Mouse (Mus musculus) embryo, embryonic 11.5 days (tissue): Measurements from ENCODE around the gene Cacng3.

Source experiments
- DNase-seq: peaks from one replicate; pipeline ENCODE4 v3.0.0-alpha.2; 2012; ENCODE audit warnings: low read depth, low spot score

Cacng3 gene

DNA sequence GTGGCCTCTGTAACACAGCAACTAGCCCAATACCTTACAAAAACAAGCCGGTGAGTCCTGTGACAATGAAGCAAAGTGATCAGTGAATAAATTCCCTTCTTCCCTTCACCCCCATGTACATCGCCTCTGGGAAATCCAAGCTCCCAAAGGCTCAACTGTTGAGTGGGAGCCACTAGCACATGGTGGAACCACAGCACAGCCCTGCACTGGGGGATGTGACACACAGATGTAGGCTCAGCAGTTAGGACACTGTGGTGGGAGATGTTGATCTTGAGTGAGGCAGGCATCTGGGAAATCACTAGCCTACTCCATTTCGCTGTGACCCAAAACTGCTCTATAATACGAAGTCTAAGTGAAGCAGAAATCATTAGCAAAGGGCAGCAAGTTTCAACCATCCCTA is 48.2 kb downstream of the Cacng3 start:
- no peak for DNase-seq

DNA sequence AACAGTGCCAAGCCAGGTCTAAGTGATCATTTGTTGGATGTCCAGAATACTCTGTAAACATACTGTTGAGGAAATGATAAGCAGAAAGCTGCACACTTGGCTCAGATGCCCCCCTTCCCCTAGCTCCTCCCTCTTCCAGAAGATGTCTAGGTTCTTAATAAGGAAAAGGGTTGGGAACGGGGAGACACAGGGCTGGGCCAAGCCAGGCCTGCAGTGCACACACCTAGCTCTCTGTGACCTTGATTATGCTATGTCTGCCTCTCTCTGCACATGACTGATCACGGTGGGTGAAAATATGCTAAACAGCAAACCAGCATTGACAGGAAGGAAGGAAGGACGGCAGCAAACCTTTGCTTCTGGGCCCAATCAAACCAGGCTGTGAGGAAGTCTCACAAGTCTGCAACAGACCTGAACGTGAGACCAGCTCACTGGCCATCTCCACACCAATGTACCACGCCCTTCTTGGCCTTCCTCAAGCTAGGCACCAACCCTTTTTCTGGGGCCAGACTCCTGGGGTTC is 53.1 kb downstream of the Cacng3 start:
- DNase-seq = no peak

- DNase-seq = no peak
Observed at GRCm38 (mm10) chr7:122726376-122726775, 56.1 kb downstream of the Cacng3 start.

DNA sequence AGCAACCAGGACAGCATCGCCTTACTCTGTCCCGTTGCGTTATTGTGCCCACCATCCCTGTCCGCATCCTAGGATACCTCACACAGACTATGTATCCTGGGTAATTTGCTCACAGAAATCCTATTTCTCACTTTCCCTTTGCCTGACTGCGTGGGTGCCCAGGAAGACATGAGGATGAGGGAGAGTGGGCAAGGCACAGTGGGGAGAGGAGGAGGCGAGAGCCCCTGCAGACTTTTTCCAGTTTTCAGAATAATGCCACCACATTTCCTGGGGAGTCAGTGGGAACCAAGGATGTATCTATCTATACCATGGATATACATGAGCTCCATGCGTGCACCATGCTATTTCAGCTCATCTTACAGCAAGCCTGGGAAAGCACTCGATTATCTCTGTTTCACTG is 57.9 kb downstream of the Cacng3 start:
- no peak for DNase-seq

- no peak for DNase-seq
Observed at GRCm38 (mm10) chr7:122728846-122729245, 58.6 kb downstream of the Cacng3 start.

DNA sequence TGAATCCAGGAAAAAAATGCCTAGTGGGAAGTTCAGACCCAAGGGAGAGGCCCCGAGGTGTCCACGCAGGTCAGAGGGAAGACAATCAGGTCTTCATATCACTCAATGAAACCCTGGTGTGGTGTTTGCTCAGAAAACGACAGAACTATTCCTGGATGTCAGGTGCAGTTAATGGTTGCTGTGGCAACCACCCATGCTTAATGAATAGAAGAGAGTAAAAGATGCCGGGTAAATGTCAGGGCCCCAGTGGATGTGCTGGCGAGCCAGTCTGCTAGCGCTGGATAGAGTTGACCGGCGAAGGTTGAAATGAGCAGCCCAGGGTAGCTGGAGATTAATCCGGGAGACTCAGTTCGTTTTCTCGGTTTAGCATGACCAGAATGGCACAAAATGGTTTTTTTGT is 65.0 kb downstream of the Cacng3 start:
- DNase-seq = no peak

DNA sequence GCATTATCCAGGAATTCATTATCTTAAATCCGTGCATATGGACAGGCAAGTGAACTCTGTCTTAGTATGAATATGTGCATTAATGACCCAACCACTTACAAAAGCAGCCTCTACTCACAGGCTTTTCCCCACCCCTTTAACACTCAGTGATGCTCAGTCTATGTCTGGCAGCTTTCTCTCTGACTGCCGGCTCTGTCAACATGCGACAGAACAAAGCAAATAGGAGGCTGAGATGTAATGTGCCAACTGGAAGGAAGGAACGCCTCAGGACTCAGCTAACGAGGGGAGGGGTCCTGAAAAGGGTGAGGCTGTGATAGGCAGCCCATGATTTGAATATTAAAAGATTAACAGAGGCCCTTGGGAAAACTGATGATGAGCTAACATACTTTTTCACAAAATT is 68.2 kb downstream of the Cacng3 start:
- DNase-seq = no peak

DNA sequence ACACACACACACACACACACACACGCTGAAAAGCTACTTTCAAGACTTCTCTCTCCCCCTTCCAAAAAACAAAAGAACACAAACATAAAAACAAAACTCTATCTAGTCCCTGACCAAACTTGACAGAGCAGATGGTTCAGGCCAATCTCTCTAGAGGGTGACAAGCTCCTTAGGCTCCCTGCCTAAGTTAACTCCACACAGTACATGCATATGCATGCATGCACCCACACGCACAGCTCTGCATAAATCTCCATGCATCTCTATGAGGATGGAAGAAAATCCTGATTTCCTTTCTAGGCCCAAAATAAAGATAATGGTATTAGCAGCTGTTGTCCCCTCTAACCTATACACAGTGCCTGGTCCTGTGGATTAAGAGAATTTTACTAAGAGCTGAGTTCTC is 70.4 kb downstream of the Cacng3 start:
- no peak for DNase-seq

GRCm38 (mm10) chr7:122755920-122756603 is 85.8 kb downstream of the Cacng3 start:
- no peak for DNase-seq

- DNase-seq = no peak
Observed at GRCm38 (mm10) chr7:122758645-122759044, 88.4 kb downstream of the Cacng3 start.

GRCm38 (mm10) chr7:122764506-122764905 is 94.2 kb downstream of the Cacng3 start:
- DNase-seq = no peak

GRCm38 (mm10) chr7:122768292-122769020 is 98.2 kb downstream of the Cacng3 start:
- DNase-seq = no peak

DNA sequence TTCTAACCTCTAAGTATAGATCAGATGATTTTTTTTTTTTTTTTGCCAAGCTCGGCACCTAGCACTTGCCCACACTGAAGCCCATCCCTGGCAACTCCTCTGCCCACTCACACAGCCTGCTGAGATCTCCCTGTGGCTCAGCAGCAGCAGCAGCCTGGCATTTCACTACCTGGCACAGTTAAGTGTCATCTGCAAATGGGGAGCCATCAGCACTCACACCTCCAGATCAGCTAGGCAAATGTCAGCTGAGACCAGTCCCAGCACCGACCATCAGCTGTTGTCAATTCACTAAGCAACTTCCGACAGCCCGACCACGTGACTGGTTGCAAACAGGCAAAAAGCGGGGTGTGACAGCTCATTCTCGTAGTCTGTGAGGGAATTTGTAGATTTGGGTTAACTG is 109.3 kb downstream of the Cacng3 start:
- no peak for DNase-seq

GRCm38 (mm10) chr7:122789929-122790328 is 119.6 kb downstream of the Cacng3 start:
- DNase-seq = no peak

- DNase-seq = no peak
Observed at GRCm38 (mm10) chr7:122793655-122794346, 123.5 kb downstream of the Cacng3 start.

- no peak for DNase-seq
Observed at GRCm38 (mm10) chr7:122795140-122795539, 124.8 kb downstream of the Cacng3 start.

GRCm38 (mm10) chr7:122800821-122801220 is 130.5 kb downstream of the Cacng3 start:
- DNase-seq = no peak

- no peak for DNase-seq
Observed at GRCm38 (mm10) chr7:122803839-122804496, 133.7 kb downstream of the Cacng3 start.

DNA sequence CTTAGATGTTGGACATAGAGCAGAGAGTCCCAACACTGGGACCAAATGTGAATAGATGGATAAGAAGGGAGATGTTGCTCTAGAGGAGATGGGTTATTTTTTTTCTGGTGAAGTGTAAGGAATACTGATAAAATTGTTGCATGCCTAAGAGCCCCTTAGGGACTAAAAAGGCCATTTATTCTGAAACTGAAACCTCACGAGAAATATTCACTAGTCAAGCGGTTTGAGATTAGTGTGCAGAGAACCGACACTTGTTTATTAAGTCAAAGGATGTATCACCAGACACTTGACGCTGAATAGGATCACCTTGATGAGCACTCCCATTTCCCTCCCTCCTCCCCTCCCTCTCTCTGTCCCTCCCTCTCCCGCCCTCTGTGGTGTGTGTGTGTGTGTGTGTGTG is 136.2 kb downstream of the Cacng3 start:
- no peak for DNase-seq

DNA sequence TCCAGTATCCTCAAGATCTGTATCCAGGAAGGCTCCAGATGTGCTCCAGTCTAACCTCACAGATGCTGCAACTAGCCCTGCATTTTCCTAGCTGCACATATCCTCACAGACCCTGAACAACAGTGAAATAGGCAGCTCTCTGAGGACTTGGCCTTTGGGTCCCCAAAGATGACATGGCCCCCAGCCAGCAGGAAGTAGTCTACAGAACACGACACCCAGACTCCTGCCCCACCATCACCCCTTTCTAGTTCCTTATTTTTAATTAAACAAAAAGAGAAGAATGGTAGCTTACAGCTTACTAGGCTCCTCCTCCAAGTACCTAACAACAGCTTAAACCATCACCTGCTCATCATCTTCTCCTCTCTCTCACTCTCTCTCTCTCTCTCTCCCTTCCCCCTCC is 143.4 kb downstream of the Cacng3 start:
- DNase-seq = no peak

- DNase-seq = no peak
Observed at GRCm38 (mm10) chr7:122817565-122817964, 147.3 kb downstream of the Cacng3 start.
